Mouse (Mus musculus) embryonic facial prominence, embryonic 15.5 days (tissue): Measurements from ENCODE around the gene Snx21. TPM values are rescaled to one million over a fixed set of nuclear protein-coding genes. Genes with fewer than 3 reads are reported as not detected.
A peak's percentile ranks its signal among the peaks of the same experiment; 100 is the strongest.

Experiments used
- ATAC-seq: fragments of 200-750 bp; cut with Nextera tagmentation; 2 replicates; pipeline ENCODE4 v1.8.0; 2017; ENCODE audit warnings: low read depth, moderate TSS enrichment; ENCODE audit not compliant: insufficient number of reproducible peaks, low FRiP score, low TSS enrichment
- H3K27ac ChIP-seq: fragments of 300-500 bp; sonication (generic); replicated peaks from 2 replicates; pipeline ENCODE4 v1.5.1; 2015; ENCODE audit warnings: mild to moderate bottlenecking, inconsistent platforms
- H3K27me3 ChIP-seq: fragments of 300-500 bp; sonication (generic); 2 replicates; pipeline ENCODE4 v1.6.1; 2015; ENCODE audit warnings: inconsistent platforms
- H3K36me3 ChIP-seq: fragments of 300-500 bp; sonication (generic); 2 replicates; pipeline ENCODE4 v1.6.1; 2015; ENCODE audit warnings: mild to moderate bottlenecking, inconsistent platforms
- H3K4me1 ChIP-seq: fragments of 300-500 bp; sonication (generic); 2 replicates; pipeline ENCODE4 v1.6.1; 2015; ENCODE audit warnings: inconsistent platforms
- H3K4me2 ChIP-seq: fragments of 300-500 bp; sonication (generic); replicated peaks from 2 replicates; pipeline ENCODE4 v1.6.1; 2015; ENCODE audit warnings: mild to moderate bottlenecking, inconsistent platforms
- H3K4me3 ChIP-seq: fragments of 300-500 bp; sonication (generic); replicated peaks from 2 replicates; pipeline ENCODE4 v1.5.1; 2015; ENCODE audit warnings: mild to moderate bottlenecking, inconsistent platforms
- H3K9ac ChIP-seq: fragments of 300-500 bp; sonication (generic); 2 replicates; pipeline ENCODE4 v1.6.1; 2015; ENCODE audit warnings: inconsistent platforms
- H3K9me3 ChIP-seq: fragments of 300-500 bp; sonication (generic); replicated peaks from 2 replicates; pipeline ENCODE4 v1.6.1; 2016; ENCODE audit warnings: inconsistent platforms
- WGBS: fragments of 180-500 bp; shearing (Covaris S2); methylation state at CpG from one replicate; pipeline ENCODE4 v1.1.7; 2015; 5-methylcytosine and 5-hydroxymethylcytosine counted together
- polyA plus RNA-seq: library from polyadenylated mRNA; unstranded; fragments of >200 nt; fragmentation: Nextera tagmentation; extraction: Ambion mirVana; gene quantifications from 2 replicates; pipeline ENCODE4 v1.2.1, GENCODE M21; 2015

Snx21 gene
- polyA plus RNA-seq, 1 experiment from 2014 or later: 37.1 TPM

- ATAC-seq: no peak
Observed at GRCm38 (mm10) chr2:164815821-164816220, 30.2 kb downstream of the Snx21 start.

GRCm38 (mm10) chr2:164817206-164817605, 31.6 kb downstream of the Snx21 start:
- H3K27ac ChIP-seq: no peak overlapping the region
- H3K9ac ChIP-seq: no peak overlapping the region
- 69% methylated on average over 6 of the region's 6 CpGs for WGBS
- peaks cover 12% of the 10 kb centered on the region; the same call in 1 of the 2 replicates for H3K4me1 ChIP-seq
- H3K27me3 ChIP-seq: no peaks in the 10 kb centered on the region
- no peak overlapping the region for H3K4me3 ChIP-seq
- no peaks in the 10 kb centered on the region for H3K9me3 ChIP-seq
- H3K4me2 ChIP-seq: no peak overlapping the region
- H3K36me3 ChIP-seq: peaks cover 10% of the 10 kb centered on the region
- no peak for ATAC-seq

More at GRCm38 (mm10) chr2:164815821-164816220, 30.2 kb downstream of the Snx21 start:
- H3K27me3 ChIP-seq: no peaks in the 10 kb centered on the region
- no peak overlapping the region for H3K4me2 ChIP-seq
- H3K9ac ChIP-seq: no peak overlapping the region
- WGBS: 89% methylated on average over 8 of the region's 8 CpGs
- H3K4me3 ChIP-seq: no peak overlapping the region
- 0 out of 2 replicates have a peak, but pooled peaks cover 9% of the 10 kb centered on the region for H3K4me1 ChIP-seq
- no peak overlapping the region for H3K27ac ChIP-seq
- H3K9me3 ChIP-seq: no peaks in the 10 kb centered on the region
- peaks cover 5% of the 10 kb centered on the region; the same call in 1 of the 2 replicates for H3K36me3 ChIP-seq

- Histone ChIP-seq H3K4me3 (no peak overlapping the region), H3K9ac (no peak overlapping the region), H3K9me3 (no peaks in the 10 kb centered on the region), H3K36me3 (peaks cover 10% of the 10 kb centered on the region), H3K4me1 (peaks cover 16% of the 10 kb centered on the region; the same call in 1 of the 2 replicates), H3K27me3 (no peaks in the 10 kb centered on the region), H3K27ac (no peak overlapping the region), H3K4me2 (no peak overlapping the region)
- ATAC-seq: no peak
- 55% methylated on average over 5 of the region's 5 CpGs for WGBS
Observed at GRCm38 (mm10) chr2:164817703-164818102, 32.1 kb downstream of the Snx21 start.

GRCm38 (mm10) chr2:164821060-164821459, 35.4 kb downstream of the Snx21 start:
- no peak for ATAC-seq
- Histone ChIP-seq H3K4me2 (no peak overlapping the region), H3K27ac (no peak overlapping the region), H3K27me3 (no peaks in the 10 kb centered on the region), H3K4me1 (peaks cover 27% of the 10 kb centered on the region), H3K4me3 (no peak overlapping the region), H3K9me3 (no peaks in the 10 kb centered on the region), H3K36me3 (peaks cover 25% of the 10 kb centered on the region), H3K9ac (no peak overlapping the region)
- WGBS: 80% methylated on average over 6 of the region's 6 CpGs

- peaks cover 41% of the 10 kb centered on the region for H3K36me3 ChIP-seq
- peak; percentile 98 for ATAC-seq
- no peaks in the 10 kb centered on the region for H3K9me3 ChIP-seq
- H3K27ac ChIP-seq: peak within 1 kb of the TSS; percentile 91
- H3K4me1 ChIP-seq: peaks cover 19% of the 10 kb centered on the region
- under 1% methylated on average over 32 of the region's 32 CpGs for WGBS
- H3K4me3 ChIP-seq: peak within 1 kb of the TSS; percentile 85
- H3K9ac ChIP-seq: peak within 1 kb of the TSS; percentile 66
- H3K27me3 ChIP-seq: no peaks in the 10 kb centered on the region
- H3K4me2 ChIP-seq: peak within 1 kb of the TSS; percentile 63
Observed at GRCm38 (mm10) chr2:164822636-164823165, 37.1 kb downstream of the Snx21 start, which contains the start of gene Zswim1. Zswim1 (plus strand) TSS chr2:164822686.

- H3K27me3 ChIP-seq: no peaks in the 10 kb centered on the region
- ATAC-seq: peak; percentile 48; the same call in 1 of the 2 replicates
- peaks cover 17% of the 10 kb centered on the region for H3K4me1 ChIP-seq
- H3K9me3 ChIP-seq: no peaks in the 10 kb centered on the region
- H3K9ac ChIP-seq: peak overlapping the region; percentile 66
- H3K4me3 ChIP-seq: peak overlapping the region; percentile 85
- H3K4me2 ChIP-seq: peak overlapping the region; percentile 63
- peak overlapping the region; percentile 91 for H3K27ac ChIP-seq
- H3K36me3 ChIP-seq: peaks cover 46% of the 10 kb centered on the region
- WGBS: 3% methylated on average over 10 of the region's 10 CpGs
Observed at GRCm38 (mm10) chr2:164823181-164823585, 37.6 kb downstream of the Snx21 start.

- H3K36me3 ChIP-seq: peaks cover 50% of the 10 kb centered on the region
- no peak overlapping the region for H3K27ac ChIP-seq
- H3K4me2 ChIP-seq: peak overlapping the region; percentile 63
- no peak overlapping the region for H3K9ac ChIP-seq
- no peak overlapping the region for H3K4me3 ChIP-seq
- ATAC-seq: no peak
- peaks cover 17% of the 10 kb centered on the region for H3K4me1 ChIP-seq
- H3K9me3 ChIP-seq: no peaks in the 10 kb centered on the region
- H3K27me3 ChIP-seq: no peaks in the 10 kb centered on the region
- 85% methylated on average over 4 of the region's 4 CpGs for WGBS
Observed at GRCm38 (mm10) chr2:164823969-164824368, 38.3 kb downstream of the Snx21 start.

GRCm38 (mm10) chr2:164825521-164825920, 39.9 kb downstream of the Snx21 start:
- H3K36me3 ChIP-seq: peaks cover 48% of the 10 kb centered on the region
- H3K27ac ChIP-seq: no peak overlapping the region
- peaks cover 17% of the 10 kb centered on the region for H3K4me1 ChIP-seq
- H3K9ac ChIP-seq: no peak overlapping the region
- no peak overlapping the region for H3K4me2 ChIP-seq
- WGBS: 93% methylated on average over 17 of the region's 17 CpGs
- H3K4me3 ChIP-seq: no peak overlapping the region
- no peaks in the 10 kb centered on the region for H3K27me3 ChIP-seq
- no peaks in the 10 kb centered on the region for H3K9me3 ChIP-seq
- no peak for ATAC-seq

- Histone ChIP-seq H3K4me3 (no peak overlapping the region), H3K9ac (no peak overlapping the region), H3K4me1 (peaks cover 15% of the 10 kb centered on the region), H3K36me3 (peaks cover 40% of the 10 kb centered on the region), H3K27ac (no peak overlapping the region), H3K27me3 (no peaks in the 10 kb centered on the region), H3K9me3 (no peaks in the 10 kb centered on the region), H3K4me2 (no peak overlapping the region)
- 84% methylated on average over 16 of the region's 16 CpGs for WGBS
- ATAC-seq: no peak
Observed at GRCm38 (mm10) chr2:164827146-164827850, 41.7 kb downstream of the Snx21 start.

GRCm38 (mm10) chr2:164828437-164828836, 42.8 kb downstream of the Snx21 start, which contains the start of gene Spata25:
Spata25 (minus strand) TSS chr2:164828537.
- Histone ChIP-seq H3K4me1 (peaks cover 20% of the 10 kb centered on the region), H3K4me2 (no peak within 1 kb of the TSS), H3K9me3 (no peaks in the 10 kb centered on the region), H3K27ac (no peak within 1 kb of the TSS), H3K27me3 (no peaks in the 10 kb centered on the region), H3K36me3 (peaks cover 40% of the 10 kb centered on the region), H3K4me3 (no peak within 1 kb of the TSS), H3K9ac (no peak within 1 kb of the TSS)
- ATAC-seq: no peak
- WGBS: 86% methylated on average over 6 of the region's 6 CpGs

- Histone ChIP-seq H3K27ac (no peak overlapping the region), H3K4me3 (no peak overlapping the region), H3K9me3 (no peaks in the 10 kb centered on the region), H3K27me3 (no peaks in the 10 kb centered on the region), H3K36me3 (peaks cover 40% of the 10 kb centered on the region), H3K4me1 (peaks cover 16% of the 10 kb centered on the region), H3K4me2 (no peak overlapping the region), H3K9ac (no peak overlapping the region)
- no peak for ATAC-seq
- WGBS: 95% methylated on average over 1 of the region's 1 CpGs
Observed at GRCm38 (mm10) chr2:164829090-164829489, 43.5 kb downstream of the Snx21 start.
